Mouse (Mus musculus) spleen, postnatal 14 days (tissue): Measurements from ENCODE around the gene Srrm4.

Experiments used
- DNase-seq, 2 experiments: peaks; one replicate each; pipeline ENCODE4 v3.0.0; 2021 to 2022; ENCODE audit warnings: low spot score in 2 of 2

Gene Srrm4

GRCm38 (mm10) chr5:116406507-116406906, 185.1 kb downstream of the Srrm4 start:
- DNase-seq, result no peak

GRCm38 (mm10) chr5:116405934-116406333, 185.7 kb downstream of the Srrm4 start:
- no peak for DNase-seq

- no peak for DNase-seq
Observed at GRCm38 (mm10) chr5:116404063-116404462, 187.6 kb downstream of the Srrm4 start.

- DNase-seq, result no peak
Observed at GRCm38 (mm10) chr5:116400801-116401200, 190.8 kb downstream of the Srrm4 start.

- no peak for DNase-seq
Observed at GRCm38 (mm10) chr5:116400042-116400730, 191.4 kb downstream of the Srrm4 start.

GRCm38 (mm10) chr5:116396104-116396503, 195.5 kb downstream of the Srrm4 start:
- no peak for DNase-seq

GRCm38 (mm10) chr5:116392603-116393002, 199.0 kb downstream of the Srrm4 start:
- DNase-seq, result no peak

GRCm38 (mm10) chr5:116389856-116390542, 201.6 kb downstream of the Srrm4 start:
- no peak for DNase-seq

GRCm38 (mm10) chr5:116389321-116389720, 202.3 kb downstream of the Srrm4 start:
- no peak for DNase-seq
